Mouse (Mus musculus) ovary, postnatal 10 days (tissue): ENCODE measurements around the gene Ppargc1a.

ENCODE experiments used
- DNase-seq: peaks from one replicate; pipeline ENCODE4 v3.0.0; 2022; ENCODE audit warnings: low spot score

Gene Ppargc1a

GRCm38 (mm10) chr5:51567659-51568058 lies at the start of gene Ppargc1a:
Gene Ppargc1a, minus strand, starts transcription at chr5:51567726.
- DNase-seq, result no peak

GRCm38 (mm10) chr5:51616877-51617276 lies 49.4 kb upstream of the Ppargc1a start:
- DNase-seq, result no peak

GRCm38 (mm10) chr5:51612049-51612448 lies 44.5 kb upstream of the Ppargc1a start:
- DNase-seq, result no peak

- no peak for DNase-seq
Measured at GRCm38 (mm10) chr5:51607686-51608480, 40.4 kb upstream of the Ppargc1a start.

GRCm38 (mm10) chr5:51599549-51599948 lies 32.0 kb upstream of the Ppargc1a start:
- DNase-seq, result no peak

- DNase-seq, result no peak
Measured at GRCm38 (mm10) chr5:51595644-51596043, 28.1 kb upstream of the Ppargc1a start.

GRCm38 (mm10) chr5:51592206-51592605 lies 24.7 kb upstream of the Ppargc1a start:
- no peak for DNase-seq

GRCm38 (mm10) chr5:51591537-51592154 lies 24.1 kb upstream of the Ppargc1a start:
- no peak for DNase-seq

GRCm38 (mm10) chr5:51586187-51586586 lies 18.7 kb upstream of the Ppargc1a start:
- DNase-seq, result no peak

GRCm38 (mm10) chr5:51584987-51585386 lies 17.5 kb upstream of the Ppargc1a start:
- no peak for DNase-seq

GRCm38 (mm10) chr5:51584186-51584585 lies 16.7 kb upstream of the Ppargc1a start:
- DNase-seq, result no peak

GRCm38 (mm10) chr5:51583632-51584031 lies 16.1 kb upstream of the Ppargc1a start:
- no peak for DNase-seq

- DNase-seq, result no peak
Measured at GRCm38 (mm10) chr5:51583030-51583429, 15.5 kb upstream of the Ppargc1a start.

GRCm38 (mm10) chr5:51582618-51583017 lies 15.1 kb upstream of the Ppargc1a start:
- DNase-seq, result no peak

- DNase-seq, result no peak
Measured at GRCm38 (mm10) chr5:51577594-51577993, 10.1 kb upstream of the Ppargc1a start.

- DNase-seq, result no peak
Measured at GRCm38 (mm10) chr5:51573770-51574169, 6.2 kb upstream of the Ppargc1a start.

- DNase-seq, result no peak
Measured at GRCm38 (mm10) chr5:51568198-51568690, 718 bp upstream of the Ppargc1a start.

- no peak for DNase-seq
Measured at GRCm38 (mm10) chr5:51565672-51566071, 1.9 kb downstream of the Ppargc1a start.

- no peak for DNase-seq
Measured at GRCm38 (mm10) chr5:51565038-51565437, 2.5 kb downstream of the Ppargc1a start.

GRCm38 (mm10) chr5:51563574-51563973 lies 4.0 kb downstream of the Ppargc1a start:
- DNase-seq, result no peak

- DNase-seq, result no peak
Measured at GRCm38 (mm10) chr5:51557607-51558278, 9.8 kb downstream of the Ppargc1a start.

- DNase-seq, result no peak
Measured at GRCm38 (mm10) chr5:51553671-51554070, 13.9 kb downstream of the Ppargc1a start.

- no peak for DNase-seq
Measured at GRCm38 (mm10) chr5:51553251-51553650, 14.3 kb downstream of the Ppargc1a start.
